Mouse (Mus musculus) common myeloid progenitor, adult 5-6 weeks (primary cell): Measurements from ENCODE around the gene Gatm. TPM values are rescaled to one million over a fixed set of nuclear protein-coding genes. Genes with fewer than 3 reads are reported as not detected.

Experiments
- ATAC-seq: replicated peaks from 2 replicates; pipeline ENCODE4 v1.8.0; 2016; ENCODE audit warnings: low read depth, mild to moderate bottlenecking, moderate TSS enrichment, inconsistent platforms; ENCODE audit not compliant: poor library complexity, severe bottlenecking
- total RNA-seq: library from RNA; stranded (forward); fragments of 200-1000, 187-1606 nt; gene quantifications from 2 replicates; pipeline ENCODE4 v1.2.3, GENCODE M21; 2017

Gene Gatm
- total RNA-seq, 1 experiment from 2014 or later = 53.5 TPM

- peak; percentile 80 for ATAC-seq
Observed at GRCm38 (mm10) chr2:122561221-122561620, 49.9 kb downstream of the Gatm start.

GRCm38 (mm10) chr2:122558317-122558716 is 52.8 kb downstream of the Gatm start:
- ATAC-seq = peak; percentile 86

Other genes with a start within 250 kb of the Gatm start
- gene Shf, start 242.1 kb downstream of the Gatm start, total RNA-seq = 2.8 TPM in 1 of 2 replicates, not detected in the other
- 16.4 and 21.4 TPM in 2 replicates for gene Slc28a2, start 184.8 kb downstream of the Gatm start, total RNA-seq
- gene Gm14085, start 126.4 kb downstream of the Gatm start, total RNA-seq = 0.41 and 0.97 TPM in 2 replicates
- gene AA467197, start 25.7 kb upstream of the Gatm start, total RNA-seq = 0.63 and 2.1 TPM in 2 replicates
- 5.8 and 6.1 TPM in 2 replicates for gene Slc30a4, start 91.4 kb upstream of the Gatm start, total RNA-seq
- gene Bloc1s6, start 127.2 kb upstream of the Gatm start, total RNA-seq = 26.3 and 33.9 TPM in 2 replicates
- 18.8 and 30.8 TPM in 2 replicates for gene Sqor, start 153.9 kb upstream of the Gatm start, total RNA-seq